Mouse (Mus musculus) hindbrain, postnatal 0 days (tissue): ENCODE results near the gene Ptpa. TPM values are rescaled to one million over a fixed set of nuclear protein-coding genes. Genes with fewer than 3 reads are reported as not detected.

Experiments used
- ATAC-seq: fragments of 200-750 bp; cut with Nextera tagmentation; 2 replicates; pipeline ENCODE4 v1.8.0; 2017; ENCODE audit warnings: mild to moderate bottlenecking, moderate TSS enrichment, moderate library complexity
- DNase-seq: peaks from one replicate; pipeline ENCODE4 v3.0.0-alpha.2; 2015; ENCODE audit warnings: low spot score
- H3K27ac ChIP-seq: fragments of 300-500 bp; sonication (generic); 2 replicates; pipeline ENCODE4 v1.5.1; 2014; ENCODE audit warnings: mild to moderate bottlenecking
- H3K27me3 ChIP-seq: fragments of 300-500 bp; sonication (generic); 2 replicates; pipeline ENCODE4 v1.6.1; 2014; ENCODE audit warnings: low read length, mixed read lengths; ENCODE audit not compliant: insufficient read depth
- H3K36me3 ChIP-seq: fragments of 300-500 bp; sonication (generic); 2 replicates; pipeline ENCODE4 v1.6.1; 2014; ENCODE audit warnings: low read length, mixed read lengths; ENCODE audit not compliant: insufficient read depth
- H3K4me1 ChIP-seq: fragments of 300-500 bp; sonication (generic); 2 replicates; pipeline ENCODE4 v1.6.1; 2014; ENCODE audit warnings: antibody characterized with exemption, low read length, mixed read lengths; ENCODE audit not compliant: insufficient read depth
- H3K4me2 ChIP-seq: fragments of 300-500 bp; sonication (generic); 2 replicates; pipeline ENCODE4 v1.6.1; 2014; ENCODE audit warnings: low read depth, mild to moderate bottlenecking, low read length, moderate library complexity, mixed read lengths
- H3K4me3 ChIP-seq: fragments of 300-500 bp; sonication (generic); 2 replicates; pipeline ENCODE4 v1.5.1; 2014; ENCODE audit warnings: low read length
- H3K9ac ChIP-seq: fragments of 300-500 bp; sonication (generic); replicated peaks from 2 replicates; pipeline ENCODE4 v1.6.1; 2014; ENCODE audit warnings: mild to moderate bottlenecking, low read length, moderate library complexity, mixed read lengths
- H3K9me3 ChIP-seq: fragments of 300-500 bp; sonication (generic); 2 replicates; pipeline ENCODE4 v1.6.1; 2016; ENCODE audit warnings: low read length, mixed read lengths
- CTCF ChIP-seq: IDR thresholded peaks from 2 replicates; pipeline ENCODE4 v1.5.1; 2016; ENCODE audit warnings: antibody characterized with exemption, control low read depth, low read depth
- WGBS: fragments of 180-500 bp; shearing (Covaris S2); extraction: QIAGEN DNeasy Blood & Tissue Kit; methylation state at CpG from one replicate; pipeline ENCODE4 v1.1.7; 2014; 5-methylcytosine and 5-hydroxymethylcytosine counted together
- polyA plus RNA-seq: library from polyadenylated mRNA; unstranded; fragments of >200 nt; fragmentation: Nextera tagmentation; extraction: Ambion mirVana; gene quantifications from 2 replicates; pipeline ENCODE4 v1.2.1, GENCODE M21; 2015
- total RNA-seq: library from RNA; depleted of rRNA; stranded (reverse); fragments of >200 nt; gene quantifications from 2 replicates; pipeline ENCODE4 v1.2.3, GENCODE M21; 2014

Ptpa gene
- total and polyA plus RNA-seq, 2 experiments from 2014 or later = 138 to 156 TPM

DNA sequence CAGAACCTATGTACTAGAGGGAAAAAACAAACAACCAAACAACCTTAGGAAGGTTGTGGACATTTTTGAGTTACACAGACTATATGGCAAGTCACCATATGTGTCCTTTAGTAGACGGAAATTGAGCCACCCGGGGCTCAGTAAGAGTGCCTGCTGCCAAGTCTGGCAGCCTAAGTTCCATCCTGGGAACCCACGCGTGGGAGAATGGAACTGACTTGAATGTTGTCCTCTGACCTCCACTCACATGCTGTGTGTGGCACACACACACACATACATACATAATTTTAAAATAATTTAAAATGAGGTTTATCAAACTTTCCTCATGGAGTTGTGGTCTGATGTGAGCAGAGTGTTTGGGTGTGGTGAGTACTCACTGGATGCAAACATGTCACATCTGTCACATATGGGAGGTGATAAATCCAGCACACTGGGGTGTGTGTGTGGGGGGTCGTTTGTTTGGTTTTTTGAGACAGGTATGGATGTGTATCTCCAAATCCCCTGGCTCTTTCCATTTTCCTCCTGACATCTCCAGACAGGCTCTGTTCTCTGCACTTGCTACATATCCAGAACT is 1.8 kb downstream of the Ptpa start:
- 50% methylated on average over 5 of the region's 5 CpGs for WGBS
- no peak overlapping the region for H3K9ac ChIP-seq
- H3K9me3 ChIP-seq = no peaks in the 10 kb centered on the region
- H3K27me3 ChIP-seq = no peaks in the 10 kb centered on the region
- no peak for ATAC-seq
- DNase-seq = no peak
- no peaks in the 10 kb centered on the region; the same call in 1 of the 2 replicates for H3K36me3 ChIP-seq
- H3K4me3 ChIP-seq = no peak overlapping the region
- peaks cover 18% of the 10 kb centered on the region for H3K4me1 ChIP-seq
- TF ChIP-seq CTCF = no peak
- peak overlapping the region; percentile 69; the same call in 1 of the 2 replicates for H3K4me2 ChIP-seq
- H3K27ac ChIP-seq = no peak overlapping the region

- Histone ChIP-seq H3K4me3 (no peak overlapping the region), H3K36me3 (no peaks in the 10 kb centered on the region), H3K27ac (no peak overlapping the region), H3K4me2 (peak overlapping the region; percentile 37), H3K9me3 (no peaks in the 10 kb centered on the region), H3K9ac (peak overlapping the region; percentile 28; the same call in 1 of the 2 replicates), H3K27me3 (no peaks in the 10 kb centered on the region), H3K4me1 (peaks cover 18% of the 10 kb centered on the region)
- TF ChIP-seq CTCF = no peak
- 70% methylated on average over 6 of the region's 6 CpGs for WGBS
- no peak for ATAC-seq
- no peak for DNase-seq
Measured at GRCm38 (mm10) chr2:30418259-30418658, 2.4 kb downstream of the Ptpa start.

DNA sequence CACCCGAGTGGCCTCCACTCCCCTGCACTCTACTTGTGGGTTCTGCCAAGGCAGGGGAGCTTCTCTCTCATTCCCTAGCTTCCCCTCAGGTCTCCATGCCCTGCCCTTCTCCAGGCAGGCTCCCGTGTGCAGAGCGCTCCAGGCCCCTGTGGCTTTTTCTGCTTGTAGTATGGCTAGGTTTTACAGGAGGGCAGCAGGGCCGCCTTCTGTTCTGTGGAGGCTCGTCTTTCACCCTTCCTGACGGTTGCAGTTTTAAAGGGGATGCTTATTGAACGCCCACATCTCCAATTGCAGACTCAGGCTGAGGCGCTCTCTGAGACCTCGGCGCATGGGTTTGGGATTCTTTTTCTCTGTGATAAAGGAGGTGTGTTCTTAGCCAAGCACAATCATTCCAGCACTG is 3.3 kb downstream of the Ptpa start:
- H3K27ac ChIP-seq = peak overlapping the region; percentile 58; the same call in 1 of the 2 replicates
- ATAC-seq = no peak
- 32% methylated on average over 10 of the region's 10 CpGs for WGBS

GRCm38 (mm10) chr2:30421432-30421831 is 5.6 kb downstream of the Ptpa start:
- H3K9me3 ChIP-seq = no peaks in the 10 kb centered on the region
- peaks cover 4% of the 10 kb centered on the region; the same call in 1 of the 2 replicates for H3K36me3 ChIP-seq
- no peak for ATAC-seq
- WGBS = 67% methylated on average over 4 of the region's 4 CpGs
- no peak overlapping the region for H3K4me3 ChIP-seq
- no peak for DNase-seq
- TF ChIP-seq CTCF = no peak
- no peak overlapping the region for H3K9ac ChIP-seq
- peaks cover 13% of the 10 kb centered on the region for H3K4me1 ChIP-seq
- H3K27me3 ChIP-seq = no peaks in the 10 kb centered on the region
- no peak overlapping the region for H3K4me2 ChIP-seq
- no peak overlapping the region for H3K27ac ChIP-seq

More for the DNA sequence above, 3.3 kb downstream of the Ptpa start:
- Histone ChIP-seq H3K9ac (0 out of 2 replicates have a peak overlapping the region, but pooled peaks have one; percentile 13), H3K4me2 (peak overlapping the region; percentile 37), H3K27me3 (no peaks in the 10 kb centered on the region), H3K4me1 (peaks cover 18% of the 10 kb centered on the region), H3K9me3 (no peaks in the 10 kb centered on the region), H3K4me3 (no peak overlapping the region), H3K36me3 (no peaks in the 10 kb centered on the region)
- DNase-seq = no peak
- no peak for TF ChIP-seq CTCF

DNA sequence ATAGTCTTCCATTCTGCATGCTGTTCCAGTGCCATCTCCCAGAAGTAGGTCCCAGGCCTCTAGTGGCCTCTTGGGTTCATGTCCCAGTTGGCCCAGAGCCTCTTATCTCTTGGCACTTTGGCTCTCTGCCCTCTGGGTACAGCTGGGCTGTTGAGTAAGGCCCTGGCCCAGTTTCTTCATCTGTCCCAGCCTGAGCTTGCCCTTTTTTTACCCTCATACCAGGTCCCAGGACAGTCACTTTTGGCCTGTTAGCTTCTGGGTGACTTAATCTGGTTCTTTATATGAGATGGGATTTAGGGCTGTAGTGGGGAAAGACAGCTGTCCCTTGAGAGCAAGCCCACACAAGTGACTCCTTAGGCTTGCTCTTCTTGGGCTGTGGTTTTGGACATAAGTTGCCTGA is 13.3 kb downstream of the Ptpa start:
- DNase-seq (no peak), ATAC-seq (no peak)
- Histone ChIP-seq H3K27me3 (no peaks in the 10 kb centered on the region), H3K36me3 (peaks cover 60% of the 10 kb centered on the region), H3K27ac (no peak overlapping the region), H3K4me3 (no peak overlapping the region), H3K4me1 (no peaks in the 10 kb centered on the region), H3K4me2 (no peak overlapping the region), H3K9me3 (no peaks in the 10 kb centered on the region), H3K9ac (no peak overlapping the region)
- TF ChIP-seq CTCF = no peak

GRCm38 (mm10) chr2:30435326-30436155 is 19.7 kb downstream of the Ptpa start:
- H3K27me3 ChIP-seq = no peaks in the 10 kb centered on the region
- H3K36me3 ChIP-seq = peaks cover 49% of the 10 kb centered on the region
- 47% methylated on average over 5 of the region's 5 CpGs for WGBS
- H3K9ac ChIP-seq = no peak overlapping the region
- DNase-seq (peak; percentile 87), ATAC-seq (peak; percentile 79)
- H3K9me3 ChIP-seq = no peaks in the 10 kb centered on the region
- no peak overlapping the region for H3K27ac ChIP-seq
- no peak overlapping the region for H3K4me2 ChIP-seq
- peak; percentile 96 for TF ChIP-seq CTCF
- H3K4me1 ChIP-seq = 0 out of 2 replicates have a peak, but pooled peaks cover under 1% of the 10 kb centered on the region
- no peak overlapping the region for H3K4me3 ChIP-seq
